Mouse (Mus musculus): ENCODE data around the gene Ssbp3. TPM values are rescaled to one million over a fixed set of nuclear protein-coding genes. Genes with fewer than 3 reads are reported as not detected.
A peak's percentile ranks its signal among the peaks of the same experiment; 100 is the strongest.

Gene Ssbp3
- total and polyA plus RNA-seq, 3 experiments, result 30.5 to 242 (median 116) TPM

DNA sequence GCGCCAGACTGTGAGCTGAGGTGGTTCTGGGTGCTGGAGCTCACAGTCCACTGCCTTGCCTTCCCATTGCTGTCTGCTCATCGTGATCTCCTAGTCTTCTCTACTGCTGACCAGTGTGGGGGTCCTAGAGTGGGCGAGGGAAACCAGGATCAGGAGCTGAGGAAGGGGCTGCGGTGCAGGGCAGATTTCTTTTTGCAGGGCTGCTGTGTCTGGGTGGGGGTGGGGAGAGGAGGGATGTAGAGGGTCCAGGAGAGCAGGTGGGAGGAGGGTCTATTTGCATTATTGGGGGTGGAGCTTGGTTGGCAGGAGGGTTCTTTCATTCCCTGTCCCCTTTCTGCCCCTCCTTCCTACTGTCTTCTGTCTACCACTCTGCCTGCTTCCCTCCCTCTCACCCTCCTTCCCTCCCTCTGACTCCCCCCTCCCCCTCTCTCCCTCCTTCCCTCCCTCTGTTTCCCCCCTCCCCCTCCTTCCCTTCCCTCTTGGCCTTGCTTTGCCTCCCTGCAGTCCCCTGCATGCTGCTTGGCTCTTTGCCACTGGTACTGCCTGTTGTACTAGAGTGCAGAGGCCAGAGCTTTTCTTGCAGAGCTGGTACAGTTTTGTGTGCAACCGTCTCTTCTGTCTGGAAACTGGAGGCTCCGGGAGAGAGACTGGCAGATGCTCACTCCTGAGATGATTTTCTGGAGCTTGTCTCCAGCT, 28.9 kb downstream of the Ssbp3 start:
- Histone ChIP-seq H3K9ac (ENCODE audit: control insufficient read depth, low read depth, low read length, poor library complexity, severe bottlenecking) (no peak overlapping the region), H3K9me3 (replicated peaks; ENCODE audit: insufficient read depth, low read length) (no peaks in the 10 kb centered on the region), H3K27ac (ENCODE audit: control insufficient read depth, low read depth, low read length) (peak overlapping the region; percentile 35), H3K36me3 (ENCODE audit: control insufficient read depth in 1 of 2, insufficient read depth in 2 of 2, low read length in 2 of 2) (peaks cover 3 to 51% of the 10 kb centered on the region in 2 experiments), H3K4me3 (ENCODE audit: control insufficient read depth in 1 of 2, insufficient read depth in 1 of 2, low read depth in 2 of 2, low read length in 2 of 2) (no peak overlapping the region), H3K79me2 (ENCODE audit: control insufficient read depth, insufficient read depth, low read length, poor library complexity) (peaks cover 28% of the 10 kb centered on the region), H3K4me1 (ENCODE audit: control insufficient read depth in 1 of 2, insufficient read depth in 2 of 2, low read length in 2 of 2) (peaks cover 26 to 59% of the 10 kb centered on the region in 2 experiments), H3K27me3 (ENCODE audit: control insufficient read depth in 1 of 2, insufficient read depth in 2 of 2, low read length in 2 of 2) (no peaks in the 10 kb centered on the region)
- no peak for TF ChIP-seq POLR2A (IDR thresholded peaks at IDR 0.05; ENCODE audit: control insufficient read depth in 1 of 2, insufficient read depth in 1 of 2, low read depth in 1 of 2, low read length in 2 of 2, poor library complexity in 1 of 2)
- no peak for TF ChIP-seq MEF2A (IDR thresholded peaks at IDR 0.05; ENCODE audit: extremely low read depth, insufficient replicate concordance, low read depth, low read length, poor library complexity, severe bottlenecking)
- TF ChIP-seq MYB (IDR thresholded peaks at IDR 0.05; ENCODE audit: low read depth, low read length), result no peak
- no peak for TF ChIP-seq CTCF (IDR thresholded peaks at IDR 0.05 in 2 of 3, conservative IDR thresholded peaks at IDR 0.05 in 1 of 3; ENCODE audit: control insufficient read depth in 1 of 3, insufficient read depth in 1 of 3, low read depth in 2 of 3, low read length in 3 of 3, poor library complexity in 1 of 3, severe bottlenecking in 1 of 3)
- peak; percentile 71 for DNase-seq (ENCODE audit: low read depth, low spot score)

DNA sequence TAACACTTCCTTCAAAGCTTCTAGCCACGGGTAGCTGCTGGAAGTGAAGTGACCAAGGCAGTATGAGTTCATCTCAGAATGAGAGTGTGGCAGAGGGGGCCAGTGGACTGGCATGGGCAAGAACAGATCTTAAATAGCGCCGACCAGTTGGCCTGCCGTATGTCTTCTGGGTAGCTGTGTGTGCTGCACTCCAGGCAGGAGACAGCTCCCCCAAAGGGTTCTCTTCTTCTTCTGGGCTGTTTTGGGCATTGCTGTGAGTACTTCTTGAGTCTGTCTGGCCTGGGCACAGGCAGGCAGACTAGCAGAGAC, 29.4 kb downstream of the Ssbp3 start:
- H3K79me2 ChIP-seq (ENCODE audit: control insufficient read depth, insufficient read depth, low read length, poor library complexity), result peaks cover 28% of the 10 kb centered on the region
- peaks cover 22 to 54% of the 10 kb centered on the region in 2 experiments for H3K4me1 ChIP-seq (ENCODE audit: control insufficient read depth in 1 of 2, insufficient read depth in 2 of 2, low read length in 2 of 2)
- no peaks in the 10 kb centered on the region for H3K27me3 ChIP-seq (ENCODE audit: control insufficient read depth in 1 of 2, insufficient read depth in 2 of 2, low read length in 2 of 2)
- H3K36me3 ChIP-seq (ENCODE audit: control insufficient read depth in 1 of 2, insufficient read depth in 2 of 2, low read length in 2 of 2), result peaks cover 3 to 46% of the 10 kb centered on the region in 2 experiments
- H3K9me3 ChIP-seq (replicated peaks; ENCODE audit: insufficient read depth, low read length), result no peaks in the 10 kb centered on the region
- no peak overlapping the region for H3K4me3 ChIP-seq (ENCODE audit: control insufficient read depth in 1 of 2, insufficient read depth in 1 of 2, low read depth in 2 of 2, low read length in 2 of 2)
- TF ChIP-seq KAT2A (conservative IDR thresholded peaks at IDR 0.05; ENCODE audit: low read depth, low read length) (no peak), POLR2AphosphoS5 (IDR thresholded peaks at IDR 0.05; ENCODE audit: borderline replicate concordance, low read depth, low read length) (no peak), SIN3A (IDR thresholded peaks at IDR 0.05; ENCODE audit: low read length) (no peak), ZC3H11A (IDR thresholded peaks at IDR 0.05; ENCODE audit: low read depth, low read length) (no peak), HCFC1 (IDR thresholded peaks at IDR 0.05; ENCODE audit: low read depth, low read length) (no peak), TBP (IDR thresholded peaks at IDR 0.05; ENCODE audit: low read depth, low read length) (no peak), ETS1 (IDR thresholded peaks at IDR 0.05; ENCODE audit: low read depth, low read length) (no peak)
- peak overlapping the region; percentile 35 for H3K27ac ChIP-seq (ENCODE audit: control insufficient read depth, low read depth, low read length)
- no peak overlapping the region for H3K9ac ChIP-seq (ENCODE audit: control insufficient read depth, low read depth, low read length, poor library complexity, severe bottlenecking)
- peak; percentile 18 for DNase-seq (ENCODE audit: low read depth, low spot score)

DNA sequence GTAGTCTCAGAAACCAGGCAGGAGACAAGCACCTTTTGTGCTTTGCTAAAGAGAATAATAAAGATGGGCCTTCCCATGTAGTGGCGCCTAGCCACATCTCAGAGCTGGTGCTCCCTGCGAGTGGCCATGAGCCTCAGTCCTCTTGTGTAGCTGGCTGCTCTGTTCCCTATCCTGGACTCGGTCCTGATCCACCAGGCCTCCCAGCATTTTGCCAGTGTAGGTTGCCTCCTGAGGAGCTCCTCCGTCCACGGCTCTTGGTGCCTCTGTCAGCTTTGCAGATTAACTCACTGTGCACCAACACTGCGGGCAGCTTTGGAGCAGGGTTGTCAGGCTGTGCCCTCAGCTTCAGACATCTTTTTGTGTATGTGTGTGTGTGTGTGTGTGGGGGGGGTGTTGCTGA, 30.4 kb downstream of the Ssbp3 start:
- Histone ChIP-seq H3K27me3 (ENCODE audit: control insufficient read depth in 1 of 2, insufficient read depth in 2 of 2, low read length in 2 of 2) (no peaks in the 10 kb centered on the region), H3K79me2 (ENCODE audit: control insufficient read depth, insufficient read depth, low read length, poor library complexity) (peaks cover 31% of the 10 kb centered on the region), H3K27ac (ENCODE audit: control insufficient read depth, low read depth, low read length) (no peak overlapping the region), H3K4me1 (ENCODE audit: control insufficient read depth in 1 of 2, insufficient read depth in 2 of 2, low read length in 2 of 2) (peaks cover 15 to 46% of the 10 kb centered on the region in 2 experiments), H3K9me3 (replicated peaks; ENCODE audit: insufficient read depth, low read length) (no peaks in the 10 kb centered on the region), H3K4me3 (ENCODE audit: control insufficient read depth in 1 of 2, insufficient read depth in 1 of 2, low read depth in 2 of 2, low read length in 2 of 2) (no peak overlapping the region), H3K9ac (ENCODE audit: control insufficient read depth, low read depth, low read length, poor library complexity, severe bottlenecking) (no peak overlapping the region), H3K36me3 (ENCODE audit: control insufficient read depth in 1 of 2, insufficient read depth in 2 of 2, low read length in 2 of 2) (peaks cover 3 to 37% of the 10 kb centered on the region in 2 experiments)
- DNase-seq (ENCODE audit: low read depth, low spot score), result no peak
- TF ChIP-seq KAT2A (conservative IDR thresholded peaks at IDR 0.05; ENCODE audit: low read depth, low read length) (no peak), POLR2AphosphoS5 (IDR thresholded peaks at IDR 0.05; ENCODE audit: borderline replicate concordance, low read depth, low read length) (no peak), NRF1 (IDR thresholded peaks at IDR 0.05; ENCODE audit: insufficient read depth, low read depth, low read length, poor library complexity, severe bottlenecking) (no peak), EP300 (IDR thresholded peaks at IDR 0.05; ENCODE audit: low read depth in 1 of 2, low read length in 2 of 2) (no peak), GATA1 (IDR thresholded peaks at IDR 0.05; ENCODE audit: low read depth, low read length) (no peak), ELF1 (IDR thresholded peaks at IDR 0.05; ENCODE audit: low read depth, low read length) (no peak), TAL1 (IDR thresholded peaks at IDR 0.05; ENCODE audit: low read length) (no peak), BHLHE40 (IDR thresholded peaks at IDR 0.05; ENCODE audit: borderline replicate concordance, low read depth, low read length) (no peak), MEF2A (IDR thresholded peaks at IDR 0.05; ENCODE audit: extremely low read depth, insufficient replicate concordance, low read depth, low read length, poor library complexity, severe bottlenecking) (no peak)

All from MEL (cell line).